Mouse (Mus musculus) ES-Bruce4 (cell line): ENCODE data around the gene Uchl1. TPM values are rescaled to one million over a fixed set of nuclear protein-coding genes. Genes with fewer than 3 reads are reported as not detected.

Experiments
- H3K27ac ChIP-seq: 2 replicates; pipeline ENCODE4 v1.5.1; 2012; ENCODE audit warnings: low read length, inconsistent platforms; ENCODE audit not compliant: insufficient read depth
- H3K27me3 ChIP-seq: 2 replicates; pipeline ENCODE4 v1.6.1; 2012; ENCODE audit warnings: mild to moderate bottlenecking, low read length, inconsistent platforms; ENCODE audit not compliant: control insufficient read depth, poor library complexity, insufficient read depth, severe bottlenecking
- H3K36me3 ChIP-seq: 2 replicates; pipeline ENCODE4 v1.6.1; 2012; ENCODE audit warnings: inconsistent platforms, mild to moderate bottlenecking, low read length, moderate library complexity; ENCODE audit not compliant: control insufficient read depth, poor library complexity, insufficient read depth, severe bottlenecking
- H3K4me1 ChIP-seq: one replicate; pipeline ENCODE4 v1.8.1; 2011; ENCODE audit warnings: low read length; ENCODE audit not compliant: control insufficient read depth, insufficient read depth
- H3K4me3 ChIP-seq: 2 replicates; pipeline ENCODE4 v1.5.1; 2011; ENCODE audit warnings: low read depth, mild to moderate bottlenecking, low read length
- H3K9ac ChIP-seq: 2 replicates; pipeline ENCODE4 v1.6.1; 2012; ENCODE audit warnings: low read depth, mild to moderate bottlenecking, inconsistent platforms; ENCODE audit not compliant: poor library complexity, severe bottlenecking
- H3K9me3 ChIP-seq: replicated peaks from 2 replicates; pipeline ENCODE4 v1.6.1; 2012; ENCODE audit warnings: mild to moderate bottlenecking, low read length, inconsistent platforms; ENCODE audit not compliant: control insufficient read depth, poor library complexity, insufficient read depth, severe bottlenecking
- CTCF ChIP-seq: IDR thresholded peaks from one replicate; pipeline ENCODE4 v1.8.1; 2011; ENCODE audit warnings: low read depth, low read length
- EP300 ChIP-seq: IDR thresholded peaks from 2 replicates; pipeline ENCODE4 v1.6.1; 2011; ENCODE audit warnings: low read depth, low read length; ENCODE audit not compliant: insufficient read depth
- POLR2A ChIP-seq: IDR thresholded peaks from one replicate; pipeline ENCODE4 v1.8.1; 2011; ENCODE audit warnings: low read length; ENCODE audit not compliant: insufficient read depth
- polyA plus RNA-seq: library from polyadenylated mRNA; stranded (reverse); fragments of >200 nt; gene quantifications from 2 replicates; pipeline ENCODE4 v1.2.4, GENCODE M21; 2011; ENCODE audit warnings: low read depth; ENCODE audit not compliant: missing spikeins, insufficient read depth, insufficient read length

Uchl1 gene
- polyA plus RNA-seq, 1 experiment: 54.8 TPM

DNA sequence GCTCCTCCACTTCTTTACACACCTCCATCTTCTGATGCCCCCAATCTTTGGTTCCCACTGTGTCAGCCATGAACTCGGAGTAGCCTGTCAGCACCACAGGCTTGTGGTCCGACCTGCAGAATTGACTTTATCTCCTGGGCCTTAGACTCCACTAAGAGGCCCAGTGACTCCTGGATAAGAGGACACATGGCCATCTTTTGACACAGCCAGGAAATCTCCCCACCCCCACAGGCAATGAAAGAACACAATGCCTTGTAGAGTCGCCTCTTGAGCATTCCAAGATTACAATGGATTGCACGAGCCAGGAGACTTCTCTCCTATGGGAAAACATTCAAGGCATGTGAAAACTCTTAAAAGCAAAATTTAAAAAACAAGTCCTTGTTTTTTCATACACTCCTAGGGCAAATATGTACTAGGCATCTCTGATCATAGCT is 39.6 kb downstream of the Uchl1 start:
- no peak overlapping the region for H3K9ac ChIP-seq
- H3K4me1 ChIP-seq: no peaks in the 10 kb centered on the region
- no peak for TF ChIP-seq CTCF
- TF ChIP-seq POLR2A: no peak
- TF ChIP-seq EP300: no peak
- no peak overlapping the region for H3K4me3 ChIP-seq
- no peaks in the 10 kb centered on the region for H3K27me3 ChIP-seq
- H3K27ac ChIP-seq: no peak overlapping the region
- no peaks in the 10 kb centered on the region for H3K9me3 ChIP-seq
- no peaks in the 10 kb centered on the region for H3K36me3 ChIP-seq

DNA sequence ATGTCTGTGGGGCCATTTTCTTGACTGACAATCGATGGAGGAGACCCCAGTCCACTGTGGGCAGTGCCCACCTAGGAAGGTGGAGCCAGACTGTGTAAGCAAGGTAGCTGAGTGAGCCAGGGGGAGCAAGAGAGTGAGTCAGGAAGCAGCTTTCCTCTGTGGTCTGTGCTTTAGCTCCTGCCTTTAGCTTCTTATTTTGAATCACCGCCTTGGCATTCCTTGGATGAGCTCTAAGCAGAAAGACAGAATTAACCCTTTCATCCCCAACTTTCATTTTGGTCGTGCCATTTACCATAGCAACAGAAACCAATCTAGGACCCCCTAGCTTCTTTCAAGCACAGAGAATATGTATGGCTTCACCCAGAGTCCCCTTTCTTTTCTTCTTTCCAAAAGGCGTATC is 42.0 kb downstream of the Uchl1 start:
- no peaks in the 10 kb centered on the region for H3K36me3 ChIP-seq
- H3K9ac ChIP-seq: no peak overlapping the region
- TF ChIP-seq EP300 (no peak), CTCF (no peak), POLR2A (no peak)
- no peak overlapping the region for H3K27ac ChIP-seq
- no peaks in the 10 kb centered on the region for H3K27me3 ChIP-seq
- no peaks in the 10 kb centered on the region for H3K4me1 ChIP-seq
- H3K9me3 ChIP-seq: no peaks in the 10 kb centered on the region
- H3K4me3 ChIP-seq: no peak overlapping the region

DNA sequence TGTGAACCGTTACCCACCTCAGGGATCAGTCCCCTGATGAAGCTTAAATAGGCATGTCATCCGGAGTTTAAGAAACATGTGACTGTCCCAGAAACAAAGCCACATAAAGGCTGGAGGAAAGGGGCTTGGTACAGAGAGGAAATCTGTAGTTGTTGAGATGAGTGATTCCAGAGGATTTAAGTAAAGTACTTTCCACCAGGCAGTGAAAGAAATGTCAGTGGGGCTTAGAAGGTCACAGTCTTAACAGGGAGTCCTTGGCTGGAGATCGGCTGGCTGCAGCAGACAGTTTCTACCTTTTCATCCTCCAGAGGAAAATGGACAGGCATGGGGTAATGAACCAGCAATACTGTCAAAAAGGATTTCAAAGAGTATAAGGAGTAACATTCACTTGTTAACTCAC is 42.5 kb downstream of the Uchl1 start:
- no peaks in the 10 kb centered on the region for H3K27me3 ChIP-seq
- no peak overlapping the region for H3K4me3 ChIP-seq
- no peak overlapping the region for H3K27ac ChIP-seq
- no peaks in the 10 kb centered on the region for H3K36me3 ChIP-seq
- no peak for TF ChIP-seq CTCF
- no peak for TF ChIP-seq POLR2A
- no peak for TF ChIP-seq EP300
- H3K9ac ChIP-seq: no peak overlapping the region
- H3K4me1 ChIP-seq: no peaks in the 10 kb centered on the region
- no peaks in the 10 kb centered on the region for H3K9me3 ChIP-seq

DNA sequence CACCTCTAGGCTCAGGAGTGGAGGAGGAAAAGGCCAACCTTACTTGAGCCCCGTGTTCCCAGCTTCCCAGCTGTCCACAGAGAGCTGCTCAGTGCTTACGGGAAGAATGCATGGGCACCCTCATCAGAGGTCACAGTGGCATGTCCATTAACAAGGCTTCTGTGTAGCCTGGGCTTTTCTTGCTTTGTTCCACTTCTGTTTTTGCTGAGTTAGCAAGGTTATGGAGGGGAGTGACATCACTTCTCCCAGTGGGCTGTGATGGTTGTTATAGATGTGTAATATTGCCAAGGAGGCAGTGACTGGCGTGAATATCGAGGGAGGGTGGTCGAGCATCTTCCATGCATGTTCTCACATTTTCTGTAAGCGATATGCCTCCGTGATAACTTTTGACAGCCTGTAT is 43.0 kb downstream of the Uchl1 start:
- Histone ChIP-seq H3K27me3 (no peaks in the 10 kb centered on the region), H3K27ac (no peak overlapping the region), H3K36me3 (no peaks in the 10 kb centered on the region), H3K4me3 (no peak overlapping the region), H3K9me3 (no peaks in the 10 kb centered on the region), H3K9ac (no peak overlapping the region), H3K4me1 (no peaks in the 10 kb centered on the region)
- TF ChIP-seq POLR2A (no peak), CTCF (no peak), EP300 (no peak)

- H3K27ac ChIP-seq: 0 out of 2 replicates have a peak overlapping the region, but pooled peaks have one; percentile 13
- TF ChIP-seq CTCF: no peak
- TF ChIP-seq POLR2A: no peak
- TF ChIP-seq EP300: no peak
These were observed 45.0 kb downstream of the Uchl1 start for GRCm38 (mm10) chr5:66720921-66721320.

DNA sequence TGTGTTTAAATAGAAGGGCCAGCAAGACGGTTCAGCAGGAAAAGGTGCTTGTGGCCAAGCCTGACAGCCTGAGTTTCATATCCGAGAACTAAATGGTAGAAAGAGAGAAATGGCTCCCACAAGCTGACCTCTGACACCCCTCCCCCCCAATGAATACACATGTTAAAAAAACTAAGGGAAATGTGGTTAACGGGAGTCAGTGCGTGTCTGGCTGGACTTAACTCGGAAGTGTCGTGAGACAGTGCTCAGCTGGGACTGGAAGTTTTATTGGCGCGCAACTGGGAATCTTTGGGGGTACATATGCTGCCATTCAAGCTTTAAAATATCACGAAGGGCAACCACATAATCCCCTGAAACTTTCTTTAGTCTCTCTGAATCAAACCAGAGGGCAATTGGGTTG is 46.7 kb downstream of the Uchl1 start:
- Histone ChIP-seq H3K9me3 (no peaks in the 10 kb centered on the region), H3K36me3 (no peaks in the 10 kb centered on the region), H3K27me3 (no peaks in the 10 kb centered on the region), H3K4me3 (no peak overlapping the region), H3K9ac (no peak overlapping the region), H3K4me1 (no peaks in the 10 kb centered on the region), H3K27ac (no peak overlapping the region)
- no peak for TF ChIP-seq EP300
- TF ChIP-seq POLR2A: no peak
- no peak for TF ChIP-seq CTCF

More at GRCm38 (mm10) chr5:66720921-66721320, 45.0 kb downstream of the Uchl1 start:
- H3K9ac ChIP-seq: no peak overlapping the region
- H3K4me3 ChIP-seq: no peak overlapping the region
- no peaks in the 10 kb centered on the region for H3K27me3 ChIP-seq
- no peaks in the 10 kb centered on the region for H3K4me1 ChIP-seq
- H3K36me3 ChIP-seq: no peaks in the 10 kb centered on the region
- H3K9me3 ChIP-seq: no peaks in the 10 kb centered on the region

GRCm38 (mm10) chr5:66723037-66723436 is 47.1 kb downstream of the Uchl1 start:
- no peaks in the 10 kb centered on the region for H3K9me3 ChIP-seq
- H3K9ac ChIP-seq: no peak overlapping the region
- H3K36me3 ChIP-seq: no peaks in the 10 kb centered on the region
- H3K27me3 ChIP-seq: no peaks in the 10 kb centered on the region
- H3K4me3 ChIP-seq: no peak overlapping the region
- no peaks in the 10 kb centered on the region for H3K4me1 ChIP-seq
- H3K27ac ChIP-seq: no peak overlapping the region
- TF ChIP-seq POLR2A (no peak), EP300 (no peak), CTCF (no peak)
